Mouse (Mus musculus) spleen, adult 2 months (tissue): ENCODE results near the gene Ngdn.

ENCODE experiments used
- CTCF ChIP-seq: fragments of 200-500 bp; IDR thresholded peaks from 2 replicates; pipeline ENCODE4 v1.5.1; 2011; ENCODE audit warnings: mild to moderate bottlenecking, inconsistent platforms; ENCODE audit not compliant: insufficient read depth, insufficient read length, insufficient replicate concordance; ENCODE audit errors: extremely low read depth
- POLR2A ChIP-seq: fragments of 200-500 bp; IDR thresholded peaks from 2 replicates; pipeline ENCODE4 v1.6.1; 2011; ENCODE audit warnings: low read depth, low read length, inconsistent platforms

- TF ChIP-seq CTCF, result no peak
- no peak for TF ChIP-seq POLR2A
Measured at GRCm38 (mm10) chr14:54974068-54974791, 41.0 kb upstream of the Ngdn start.
